Comparison of ENCODE assay signal across 27 mouse cellular contexts in the genomic region with DNA sequence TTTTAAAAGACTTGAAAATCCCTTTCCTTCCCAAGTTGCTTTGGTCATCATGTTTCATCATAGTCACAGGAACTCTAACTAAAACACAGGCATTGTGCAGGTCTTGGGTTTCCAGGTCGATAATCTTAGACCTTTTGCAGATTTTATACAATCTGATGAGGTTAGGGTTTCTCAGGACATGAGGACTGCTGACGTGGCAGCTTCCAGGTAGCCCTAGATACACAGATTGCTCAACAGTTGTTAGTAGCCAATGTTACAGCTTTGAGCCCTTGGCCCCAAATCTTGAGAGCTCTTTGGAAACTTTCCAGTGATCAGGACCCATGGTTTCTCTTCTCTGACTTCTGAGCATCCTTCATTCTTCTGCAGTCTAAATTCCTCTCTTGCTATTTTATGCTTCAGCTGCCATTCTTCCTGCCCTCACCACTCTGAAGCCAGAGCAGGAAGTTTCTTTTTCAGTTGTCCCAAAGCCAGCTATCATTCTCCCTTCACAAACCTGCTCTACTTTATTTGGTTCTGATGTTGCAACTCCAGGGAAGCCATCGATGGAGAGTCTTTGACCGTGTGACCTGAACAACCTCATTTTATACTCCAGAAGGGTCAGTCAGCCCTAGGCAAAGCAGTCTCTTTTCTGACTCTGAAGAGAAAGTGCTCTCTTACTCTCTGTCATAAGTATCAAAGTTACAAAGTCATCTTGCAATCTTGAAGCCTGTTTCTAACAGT.
"Had no signal": no experiment of that assay in that cellular context is flagged by ENCODE, and none has a peak within 500 bp of the region (broad histone marks: within the 10 kb centered on the region; RNA-seq: fewer than 3 reads in every experiment).

No protein-coding gene starts in this region.

- ATAC-seq: forebrain, embryonic 13.5 days; forebrain, embryonic 14.5 days; forebrain, embryonic 15.5 days; forebrain, embryonic 16.5 days; forebrain, postnatal 0 days had no signal

- H3K9ac ChIP-seq: embryonic facial prominence, embryonic 12.5 days; embryonic facial prominence, embryonic 13.5 days; embryonic facial prominence, embryonic 15.5 days; forebrain, embryonic 12.5 days; forebrain, embryonic 13.5 days; forebrain, embryonic 15.5 days; forebrain, postnatal 0 days had no signal

- H3K4me2 ChIP-seq: embryonic facial prominence, embryonic 12.5 days; embryonic facial prominence, embryonic 13.5 days; embryonic facial prominence, embryonic 15.5 days; forebrain, embryonic 12.5 days; forebrain, embryonic 13.5 days; forebrain, embryonic 15.5 days had no signal

- H3K36me3 ChIP-seq: embryonic facial prominence, embryonic 10.5 days; embryonic facial prominence, embryonic 12.5 days; embryonic facial prominence, embryonic 13.5 days; embryonic facial prominence, embryonic 15.5 days; forebrain, embryonic 10.5 days; forebrain, embryonic 12.5 days; forebrain, embryonic 15.5 days had no signal

- DNase-seq: cerebellum, adult 8-10 months; cerebellum, adult 9-10 months; cerebellum, adult 9-11 months; cerebellum, postnatal 10 days; cerebellum, postnatal 14 days; cerebellum, postnatal 25 days; cerebellum, postnatal 36 days; embryo, embryonic 11 days; forebrain, postnatal 0 days; gastrocnemius, adult 2 months; gastrocnemius, postnatal 10 days; gastrocnemius, postnatal 14 days; gastrocnemius, postnatal 25 days; gastrocnemius, postnatal 36 days; heart, adult 18-20 months; heart, adult 2 months had no signal

- H3K4me1 ChIP-seq: embryonic facial prominence, embryonic 10.5 days; embryonic facial prominence, embryonic 12.5 days; embryonic facial prominence, embryonic 13.5 days; embryonic facial prominence, embryonic 15.5 days; forebrain, embryonic 10.5 days; forebrain, embryonic 12.5 days; forebrain, embryonic 13.5 days; forebrain, embryonic 15.5 days had no signal

- H3K27me3 ChIP-seq: embryonic facial prominence, embryonic 12.5 days; embryonic facial prominence, embryonic 13.5 days; embryonic facial prominence, embryonic 15.5 days; forebrain, embryonic 12.5 days; forebrain, embryonic 13.5 days; forebrain, embryonic 15.5 days had no signal

- H3K9me3 ChIP-seq: embryonic facial prominence, embryonic 10.5 days; embryonic facial prominence, embryonic 12.5 days; embryonic facial prominence, embryonic 13.5 days; embryonic facial prominence, embryonic 15.5 days; forebrain, embryonic 10.5 days; forebrain, embryonic 12.5 days; forebrain, embryonic 13.5 days; forebrain, embryonic 15.5 days had no signal

- H3K27ac ChIP-seq: embryonic facial prominence, embryonic 10.5 days; embryonic facial prominence, embryonic 12.5 days; embryonic facial prominence, embryonic 13.5 days; embryonic facial prominence, embryonic 15.5 days; forebrain, embryonic 10.5 days; forebrain, embryonic 12.5 days; forebrain, embryonic 13.5 days; forebrain, embryonic 15.5 days; gastrocnemius, adult 2 months; heart, adult 2 months had no signal

- H3K4me3 ChIP-seq: embryonic facial prominence, embryonic 10.5 days; embryonic facial prominence, embryonic 12.5 days; embryonic facial prominence, embryonic 13.5 days; embryonic facial prominence, embryonic 15.5 days; erythroblast, embryonic 14.5 days; forebrain, embryonic 10.5 days; forebrain, embryonic 12.5 days; forebrain, embryonic 13.5 days; forebrain, embryonic 15.5 days; gastrocnemius, adult 2 months; heart, adult 2 months had no signal
